Mouse (Mus musculus): ENCODE data around the gene Knl1. TPM values are rescaled to one million over a fixed set of nuclear protein-coding genes. Genes with fewer than 3 reads are reported as not detected.
A peak's percentile ranks its signal among the peaks of the same experiment; 100 is the strongest.

The Knl1 gene
- total RNA-seq, 2 experiments from 2014 or later, result 2.2 to 3.2 TPM

DNA sequence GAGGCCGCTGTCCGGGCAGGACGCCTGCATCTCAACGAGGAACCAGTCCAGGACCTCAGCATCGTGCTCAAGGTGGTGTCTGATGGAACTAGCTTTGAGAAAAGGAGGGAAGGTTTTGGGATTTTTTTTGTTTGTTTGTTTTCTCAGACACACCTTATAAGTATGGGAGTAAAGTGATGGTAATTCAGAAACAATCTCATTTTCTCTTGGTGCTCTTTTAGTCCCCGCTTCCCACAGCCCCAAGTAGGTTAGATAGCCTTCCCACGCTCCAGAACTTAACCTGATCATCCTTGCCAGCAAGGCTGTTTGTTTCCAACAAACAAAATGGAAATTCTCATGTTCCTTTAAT, 11.5 kb upstream of the Knl1 start:
- DNase-seq (ENCODE audit: low spot score in 2 of 2), result no peak

DNA sequence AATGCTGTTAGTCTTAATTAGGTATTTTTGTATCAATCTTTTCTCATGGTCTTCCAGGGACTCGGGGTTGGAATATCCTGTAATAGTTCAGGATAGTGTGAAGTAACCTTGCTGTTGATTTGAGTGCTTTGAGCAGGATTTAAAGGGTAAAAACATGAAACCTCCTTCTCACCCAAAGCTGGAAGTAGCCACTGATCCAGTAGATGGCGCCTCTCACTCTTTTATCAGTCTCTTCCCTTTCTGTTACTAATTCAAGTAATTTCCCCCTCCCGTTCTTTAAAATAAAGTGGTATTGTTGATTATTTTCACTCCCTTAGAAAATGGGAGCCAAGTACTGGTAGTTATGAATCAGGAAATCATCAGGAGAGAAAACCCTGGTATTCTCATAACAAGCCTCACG, 6.0 kb upstream of the Knl1 start:
- peak; percentile 48 to 51 for DNase-seq (ENCODE audit: low spot score in 2 of 2)

DNA sequence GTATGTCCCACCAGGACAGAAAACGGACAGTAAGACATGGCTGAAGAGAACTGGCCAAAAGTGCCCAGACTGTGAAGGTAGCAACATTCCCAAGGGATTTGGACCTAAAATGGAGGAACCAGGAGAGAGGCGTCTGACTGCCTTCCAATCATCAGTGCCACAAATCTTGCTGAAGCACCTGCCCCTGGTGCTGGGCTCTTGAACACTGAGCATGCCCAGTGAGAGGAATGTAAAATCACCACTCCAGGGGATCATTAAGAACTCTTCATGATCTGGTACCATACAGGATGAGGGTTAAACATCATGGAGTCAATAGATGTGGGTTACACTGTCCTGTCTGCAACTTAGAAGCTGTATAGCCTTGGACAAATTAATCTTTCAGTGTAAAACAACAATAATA, 1.8 kb upstream of the Knl1 start:
- DNase-seq (ENCODE audit: low spot score in 2 of 2), result no peak

DNA sequence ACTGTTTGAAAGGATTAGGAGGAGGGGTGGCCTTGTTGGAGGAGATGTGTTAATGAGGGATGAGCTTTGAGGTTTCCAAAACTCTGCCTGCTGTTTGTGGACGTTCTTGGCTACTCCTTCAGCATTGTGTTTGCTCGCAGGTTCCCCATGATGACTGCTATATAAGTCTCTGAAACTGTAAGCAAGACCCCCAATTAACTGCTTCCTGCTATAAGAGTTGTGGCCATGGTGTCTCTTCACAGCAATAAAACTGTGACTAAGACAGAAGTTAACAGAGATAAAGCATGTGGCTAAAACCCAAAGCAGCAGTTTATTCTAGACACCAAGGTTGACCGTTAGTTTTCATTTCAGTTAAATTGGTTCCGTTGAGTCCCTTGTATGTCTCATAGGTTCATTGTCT, 930 bp downstream of the Knl1 start:
- DNase-seq (ENCODE audit: low spot score in 2 of 2), result no peak

DNA sequence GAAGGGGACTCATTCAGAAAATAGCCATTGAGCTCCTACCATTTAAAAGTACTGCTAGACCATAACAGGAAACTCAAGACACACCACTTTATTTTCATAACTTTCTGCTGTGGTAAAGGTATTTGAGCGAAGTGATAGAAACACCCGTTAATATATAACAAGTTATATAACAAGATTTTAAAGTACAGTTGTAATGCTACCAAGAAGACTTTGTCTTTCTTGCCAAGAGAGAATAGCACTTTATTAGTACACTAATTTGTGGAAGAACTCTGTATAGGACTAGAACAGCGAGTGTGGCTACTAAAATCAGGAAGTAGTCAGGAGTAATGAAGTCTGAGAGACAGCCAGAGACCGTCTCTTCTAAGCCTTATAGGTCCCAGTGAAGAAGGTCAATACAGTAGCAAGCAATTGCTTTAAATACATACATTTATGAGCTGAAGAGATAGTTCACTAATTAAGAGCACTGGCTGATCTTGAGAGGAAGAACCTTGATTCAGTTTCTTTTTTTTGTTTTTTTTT, 3.3 kb downstream of the Knl1 start:
- no peak for DNase-seq (ENCODE audit: low spot score in 2 of 2)

DNA sequence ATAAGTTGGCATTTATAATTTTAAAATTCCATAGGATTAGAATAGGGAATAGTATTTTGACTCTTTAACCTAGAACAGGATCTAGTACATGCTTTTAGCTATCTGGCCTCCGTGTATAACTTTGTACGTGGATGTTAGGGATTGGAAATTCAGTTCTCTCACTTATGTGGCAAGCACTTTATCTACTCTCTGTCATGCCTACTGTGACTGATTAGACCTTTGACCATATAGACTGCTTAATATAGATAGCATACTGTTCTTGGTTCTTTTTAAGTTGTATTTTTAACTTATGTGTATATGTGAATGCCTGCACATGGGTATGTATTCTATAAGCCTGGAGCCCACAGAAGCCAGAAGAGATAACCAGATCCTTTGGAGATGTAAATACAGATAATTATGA, 13.2 kb downstream of the Knl1 start:
- no peak for DNase-seq (ENCODE audit: low spot score in 2 of 2)

DNA sequence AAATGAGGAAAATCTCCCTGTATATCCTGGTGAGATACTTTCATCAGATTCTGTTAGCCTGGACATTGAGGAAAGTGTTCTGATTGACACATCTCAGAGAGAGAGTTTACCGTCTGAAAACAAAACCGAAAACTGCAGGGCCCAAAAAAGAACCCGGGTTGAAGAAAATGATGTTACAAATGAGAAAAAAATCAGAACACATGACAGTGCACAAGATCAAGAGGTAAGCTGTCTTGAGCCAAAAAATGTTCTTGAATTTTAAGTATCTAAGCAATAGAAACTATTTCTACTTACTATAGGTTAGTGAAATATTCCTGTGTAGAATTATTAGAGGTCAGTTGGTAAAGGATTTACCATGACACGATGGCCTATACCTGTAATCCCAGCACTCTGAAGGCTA, 25.5 kb downstream of the Knl1 start:
- DNase-seq (ENCODE audit: low spot score in 2 of 2), result no peak

DNA sequence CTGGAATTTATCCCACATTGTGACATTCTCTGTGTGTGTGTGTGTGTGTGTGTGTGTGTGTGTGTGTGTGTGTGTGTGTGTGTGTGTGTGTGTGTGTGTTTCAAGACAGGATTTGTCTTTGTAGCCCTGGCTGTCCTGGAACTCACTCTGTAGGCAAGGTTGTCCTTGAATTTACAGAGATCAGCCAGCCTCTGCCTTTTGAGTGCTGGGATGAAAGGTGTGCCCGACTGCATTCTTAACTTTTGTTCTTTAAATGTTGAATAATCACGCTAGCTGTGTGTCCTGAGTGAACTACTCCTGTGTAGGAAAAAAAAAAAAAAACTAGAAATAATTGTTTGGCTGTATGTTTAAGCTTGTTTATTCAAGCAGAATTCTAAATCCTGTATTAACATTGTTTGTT, 39.2 kb downstream of the Knl1 start:
- no peak for DNase-seq (ENCODE audit: low spot score in 2 of 2)

DNA sequence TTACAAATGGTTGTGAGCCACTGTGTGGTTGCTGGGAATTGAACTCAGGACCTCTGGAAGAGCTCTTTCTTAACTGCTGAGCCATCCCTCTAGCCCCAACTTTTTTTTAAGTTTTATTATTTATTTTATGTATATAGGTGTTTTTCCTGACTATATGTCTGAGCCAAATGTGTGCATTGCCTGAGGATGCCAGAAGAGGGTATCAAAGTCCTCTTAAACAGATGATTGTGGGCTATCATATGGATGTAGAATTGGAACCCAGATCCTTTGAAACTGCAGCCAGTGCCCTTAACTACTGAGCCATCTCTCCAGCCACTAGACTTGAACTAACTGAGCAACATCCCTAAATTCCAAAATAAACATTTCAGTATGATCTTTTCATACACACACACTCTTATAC, 54.6 kb downstream of the Knl1 start:
- no peak for DNase-seq (ENCODE audit: low spot score in 2 of 2)

DNA sequence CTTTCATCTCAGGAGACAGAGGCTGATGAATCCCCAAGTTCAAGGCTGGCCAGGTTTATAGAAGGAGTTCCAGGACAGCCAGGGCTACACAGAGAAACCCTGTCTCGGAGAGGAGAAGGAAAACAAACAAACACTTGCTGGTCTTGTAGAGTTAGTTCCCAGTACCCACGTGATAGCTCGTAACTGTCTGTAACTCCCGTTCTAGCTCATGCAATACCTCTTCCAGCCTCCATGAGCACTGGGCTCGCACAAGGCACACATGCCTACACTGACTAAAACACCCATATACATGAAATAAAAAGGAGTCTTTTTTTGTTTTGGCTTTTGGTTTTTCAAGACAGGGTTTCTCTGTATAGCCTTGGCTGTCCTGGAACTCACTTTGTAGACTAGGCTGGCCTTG, 59.7 kb downstream of the Knl1 start:
- DNase-seq (ENCODE audit: low spot score in 2 of 2), result no peak

DNA sequence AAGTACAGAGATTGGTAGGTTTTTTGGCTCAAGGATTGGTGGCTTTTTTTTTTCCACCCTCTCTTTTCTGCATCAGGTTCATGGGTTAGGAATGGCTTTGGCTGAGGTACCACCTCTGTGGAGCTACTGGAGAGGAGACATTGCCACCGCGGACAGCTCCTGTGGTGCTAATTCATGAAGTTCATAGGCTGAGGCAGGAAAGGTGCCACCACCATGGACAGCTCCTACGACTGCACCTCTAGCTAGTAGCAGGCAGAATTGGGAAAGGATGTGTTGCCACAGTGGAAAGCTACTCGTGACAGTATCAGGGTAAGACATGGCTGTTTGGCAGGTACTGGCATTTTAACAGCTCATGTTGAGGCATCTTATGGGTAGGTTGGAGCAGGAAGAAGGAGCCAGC, 61.6 kb downstream of the Knl1 start:
- no peak for DNase-seq (ENCODE audit: low spot score in 2 of 2)

DNA sequence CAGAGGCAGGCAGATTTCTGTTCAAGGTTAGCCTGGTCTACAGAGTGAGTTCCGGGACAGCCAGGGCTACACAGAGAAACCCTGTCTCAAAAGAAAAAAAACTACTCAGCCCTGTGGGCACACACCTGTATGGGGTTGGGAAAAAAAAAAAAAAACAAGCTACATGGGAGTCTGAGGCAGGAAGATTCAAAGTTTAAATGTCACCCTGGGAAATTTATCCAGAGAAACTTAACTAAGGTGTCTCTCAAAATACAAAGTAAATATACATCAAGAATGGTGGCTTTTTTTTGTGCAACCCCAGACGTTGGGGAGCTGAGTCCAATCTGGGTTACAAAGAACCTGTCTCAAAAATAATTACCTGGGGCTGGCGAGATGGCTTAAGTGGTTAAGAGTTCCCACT, 64.1 kb downstream of the Knl1 start:
- DNase-seq (ENCODE audit: low spot score in 2 of 2), result no peak

DNA sequence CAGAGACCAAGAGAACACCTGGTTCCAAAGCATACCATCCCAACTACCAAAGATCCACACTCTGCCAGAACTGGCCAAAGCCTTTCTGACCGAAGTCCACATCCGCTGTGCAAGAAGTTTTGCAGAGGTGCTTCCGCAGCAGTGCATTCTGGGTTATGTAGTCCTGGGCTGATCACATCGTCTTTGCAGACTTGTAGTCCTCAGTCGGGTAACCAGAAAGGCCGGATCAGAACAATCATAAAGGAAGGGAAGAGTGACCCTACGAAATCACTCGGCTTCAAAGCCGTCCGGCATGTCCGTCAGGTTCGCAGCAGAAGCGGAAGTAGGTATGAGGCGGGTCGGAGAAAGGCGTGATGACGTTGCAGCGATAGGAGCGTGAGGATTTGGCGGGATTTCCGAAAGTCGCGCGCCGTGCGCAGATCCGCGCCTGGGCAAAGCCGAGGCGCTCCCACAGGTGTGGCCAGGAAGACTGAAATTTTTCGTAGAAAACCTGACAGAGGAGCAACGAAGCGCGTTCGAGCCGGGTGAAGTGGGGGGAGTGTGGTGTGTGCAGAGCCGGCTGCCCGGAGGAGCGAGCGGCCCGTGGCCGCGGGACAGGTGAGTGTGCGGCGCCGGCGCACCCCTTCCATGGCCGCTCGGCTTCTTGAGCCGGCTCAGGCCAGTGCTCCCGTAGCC, 65.7 kb downstream of the Knl1 start, which contains the start of gene Rad51:
Gene Rad51, plus strand, starts transcription at position 356 of the 675 bp plus-strand sequence.
- DNase-seq (ENCODE audit: low spot score in 2 of 2), result peak; percentile 83 to 87

DNA sequence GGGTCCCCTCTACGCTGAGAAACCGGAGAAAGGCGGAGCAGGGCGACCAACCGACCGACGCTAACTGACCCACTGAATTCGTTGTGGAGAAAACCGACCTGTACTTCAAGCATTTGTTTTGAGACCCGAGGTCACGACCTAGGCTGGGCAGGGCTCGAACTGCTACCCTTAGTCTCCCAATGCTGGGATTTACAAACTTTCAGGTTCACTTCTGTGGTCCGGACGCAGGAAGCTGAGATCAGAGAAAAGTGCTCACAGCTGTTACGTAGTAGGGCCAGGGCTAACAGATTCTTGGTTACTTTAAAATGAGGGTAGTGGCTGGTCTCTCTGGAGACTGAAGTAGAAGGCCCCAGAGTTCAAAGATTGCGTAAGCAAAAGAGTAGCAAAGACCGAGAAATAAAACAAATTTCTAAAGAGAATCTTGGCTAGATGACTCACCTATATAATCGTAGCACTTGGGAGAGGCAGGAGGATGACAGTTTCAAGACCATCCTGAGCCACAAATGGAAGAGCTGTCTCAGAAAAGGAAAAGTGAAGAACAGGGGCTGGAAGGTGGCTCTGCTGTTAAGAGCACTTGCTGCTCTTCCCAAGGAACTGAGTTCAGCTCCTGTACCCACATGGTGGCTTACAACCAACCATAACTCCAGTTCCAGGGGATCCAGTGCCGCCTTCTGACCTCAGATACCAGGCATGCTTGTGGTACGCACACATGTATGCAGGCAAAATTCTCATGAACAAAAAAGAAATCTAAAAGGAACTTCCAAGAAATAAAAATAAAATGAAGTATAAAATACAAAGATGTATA, 66.4 kb downstream of the Knl1 start:
- DNase-seq (ENCODE audit: low spot score in 2 of 2), result no peak

DNA sequence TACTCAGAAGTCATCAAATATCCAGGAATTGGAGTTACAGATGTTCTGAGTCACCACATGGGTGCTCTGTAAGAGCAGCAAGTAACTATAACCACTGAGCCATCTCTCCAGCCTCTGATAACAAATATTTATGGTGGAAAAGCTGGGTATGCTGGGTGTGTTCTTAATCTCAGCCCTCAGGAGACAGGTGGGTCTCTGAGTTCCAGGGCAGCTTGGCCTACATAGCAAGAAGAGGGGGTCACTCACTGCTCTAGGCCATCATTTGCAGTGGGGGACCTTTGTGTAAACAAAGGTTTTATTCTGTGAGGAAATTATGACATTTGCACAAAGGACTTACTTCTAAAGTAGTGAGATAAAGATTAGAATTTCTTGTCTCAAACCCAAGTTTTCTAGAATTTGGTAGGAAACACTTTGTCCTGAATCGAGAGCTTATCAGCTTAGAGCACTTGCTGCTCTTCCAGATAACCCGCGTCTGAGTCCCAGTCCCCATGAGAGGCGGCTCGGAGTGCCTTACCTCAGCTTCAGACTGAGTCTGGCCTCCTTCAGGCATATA, 89.5 kb downstream of the Knl1 start:
- no peak for DNase-seq (ENCODE audit: low spot score in 2 of 2)

DNA sequence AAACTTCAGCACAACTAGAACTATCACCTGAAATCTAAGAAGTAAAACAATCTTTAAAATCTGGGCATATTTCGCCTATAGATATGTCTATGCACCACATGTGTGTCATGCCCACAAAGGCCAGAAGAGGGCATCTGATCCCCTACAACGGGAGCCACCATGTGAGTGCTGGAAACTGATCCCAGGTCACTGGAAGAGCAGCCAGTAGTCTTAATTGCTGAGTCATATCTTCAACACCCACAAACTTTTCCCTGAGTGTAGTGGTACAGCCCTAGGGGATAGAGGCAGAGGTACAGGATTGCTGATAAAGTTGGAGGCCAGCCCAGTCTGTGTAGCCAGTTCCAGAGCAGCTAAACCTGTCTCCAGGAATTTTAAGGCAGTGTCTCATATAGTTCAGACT, 98.3 kb downstream of the Knl1 start:
- no peak for DNase-seq (ENCODE audit: low spot score in 2 of 2)

DNA sequence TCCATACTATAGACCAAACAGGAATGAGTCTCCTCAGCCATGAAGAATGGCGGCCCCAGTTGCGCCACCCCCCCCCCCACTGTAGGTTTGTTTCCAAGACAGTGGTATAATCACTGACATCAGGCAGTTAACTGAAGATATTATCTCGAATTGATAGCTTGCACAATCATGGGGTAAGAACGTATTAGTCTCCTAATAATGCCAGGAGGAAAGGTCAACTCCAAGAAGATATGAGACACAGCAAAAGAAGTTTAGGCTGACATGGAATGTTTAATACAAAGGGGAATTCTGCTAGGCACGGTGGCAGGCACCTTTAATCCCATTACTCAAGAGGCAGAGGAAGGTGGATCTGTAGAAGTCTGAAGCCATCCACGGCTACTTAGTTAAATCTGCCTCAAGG, 99.5 kb downstream of the Knl1 start:
- no peak for DNase-seq (ENCODE audit: low spot score in 2 of 2)

DNA sequence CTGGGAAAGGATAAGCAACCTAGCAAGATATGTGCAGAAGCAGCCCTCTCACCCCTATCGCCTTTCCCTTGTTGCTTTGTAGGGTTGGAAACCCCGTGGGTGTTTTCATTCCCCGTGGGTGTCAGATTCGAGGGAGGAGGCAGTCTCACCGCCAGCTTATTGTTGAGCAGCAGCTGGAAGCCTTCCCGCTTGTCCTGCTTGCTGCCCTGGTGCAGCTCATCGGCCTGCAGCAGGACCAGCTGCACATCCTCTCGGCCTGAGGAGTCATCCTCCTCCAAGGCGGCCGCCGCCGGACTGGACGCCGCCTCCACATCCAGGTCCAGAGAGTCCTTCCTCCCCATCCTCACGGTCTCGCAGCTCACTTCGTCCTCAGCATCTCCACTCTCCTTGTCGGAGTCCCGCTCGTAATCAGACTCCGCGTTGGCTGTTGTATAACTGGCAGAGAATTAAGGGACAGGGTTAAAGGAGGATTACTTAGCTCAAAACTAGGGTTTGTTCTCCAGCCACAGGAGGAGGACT, 100.3 kb downstream of the Knl1 start:
- DNase-seq (ENCODE audit: low spot score in 2 of 2), result no peak

DNA sequence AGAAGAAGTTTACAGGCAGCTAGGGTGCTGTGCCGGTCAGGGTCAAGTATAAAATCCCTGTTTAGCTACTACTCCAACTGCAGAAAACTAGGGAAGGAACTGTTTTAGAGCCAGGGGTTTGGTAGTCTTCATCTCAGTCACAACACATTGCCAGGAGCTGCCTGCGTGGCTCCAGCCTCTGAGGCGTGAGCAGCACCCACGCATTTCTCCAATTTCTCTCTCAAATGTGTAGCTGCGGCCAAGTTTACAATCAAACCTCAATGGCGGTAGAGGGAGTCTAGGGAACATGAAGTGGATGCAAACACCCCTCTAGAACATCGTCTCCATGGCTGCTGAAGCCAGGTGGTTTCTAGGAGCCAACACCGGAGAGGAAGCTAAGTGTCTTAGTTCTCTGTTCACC, 100.9 kb downstream of the Knl1 start:
- no peak for DNase-seq (ENCODE audit: low spot score in 2 of 2)

DNA sequence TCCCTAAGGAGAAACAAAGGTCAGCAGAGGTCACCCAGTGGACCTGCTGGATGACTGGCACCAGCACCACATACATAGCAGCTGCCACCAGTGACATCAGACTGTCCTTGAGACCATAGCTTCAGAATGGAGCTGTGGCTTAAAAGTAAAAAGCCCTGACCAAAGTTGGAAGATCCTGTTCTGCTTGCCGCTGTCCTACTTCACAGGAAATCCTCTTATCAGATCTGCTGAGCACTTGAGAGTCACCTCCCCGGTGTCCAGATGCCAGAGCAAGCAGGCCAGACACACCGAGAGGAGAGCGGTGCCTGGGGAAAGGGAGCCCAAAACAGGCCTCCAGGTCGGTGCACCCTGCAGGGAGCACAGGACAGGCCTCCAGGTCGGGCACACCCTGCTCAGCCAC, 105.3 kb downstream of the Knl1 start:
- no peak for DNase-seq (ENCODE audit: low spot score in 2 of 2)

DNA sequence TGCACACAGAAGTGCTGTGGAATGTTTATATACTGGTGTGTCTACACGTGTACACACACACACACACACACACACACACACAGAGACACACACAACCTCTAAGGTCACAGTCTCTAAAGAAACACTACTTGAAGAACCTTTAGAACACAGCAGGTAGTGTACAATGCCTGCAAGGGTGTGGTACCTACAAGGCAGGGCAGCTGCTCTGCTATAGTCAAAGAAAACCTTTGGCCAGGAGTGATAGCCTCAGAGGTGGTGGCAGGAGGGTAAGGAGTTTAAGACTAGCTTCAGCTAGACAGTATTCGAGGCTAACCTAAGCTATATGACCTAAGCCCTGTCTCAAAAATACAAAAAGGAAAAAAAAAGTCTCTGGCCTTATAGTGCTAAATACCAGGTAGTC, 107.8 kb downstream of the Knl1 start:
- DNase-seq (ENCODE audit: low spot score in 2 of 2), result no peak

All from layer of hippocampus, postnatal 10 days (tissue).